Mouse (Mus musculus) CD4-positive naive resting alpha-beta T cell, adult 76 days (primary cell): ENCODE measurements around the gene Dhcr7. TPM values are rescaled to one million over a fixed set of nuclear protein-coding genes. Genes with fewer than 3 reads are reported as not detected.

Experiments used
- total RNA-seq: library from RNA; stranded (reverse); gene quantifications from one replicate; pipeline ENCODE4 v1.2.4, GENCODE M21; 2023

Gene Dhcr7
- 25.0 TPM for total RNA-seq

DNA sequence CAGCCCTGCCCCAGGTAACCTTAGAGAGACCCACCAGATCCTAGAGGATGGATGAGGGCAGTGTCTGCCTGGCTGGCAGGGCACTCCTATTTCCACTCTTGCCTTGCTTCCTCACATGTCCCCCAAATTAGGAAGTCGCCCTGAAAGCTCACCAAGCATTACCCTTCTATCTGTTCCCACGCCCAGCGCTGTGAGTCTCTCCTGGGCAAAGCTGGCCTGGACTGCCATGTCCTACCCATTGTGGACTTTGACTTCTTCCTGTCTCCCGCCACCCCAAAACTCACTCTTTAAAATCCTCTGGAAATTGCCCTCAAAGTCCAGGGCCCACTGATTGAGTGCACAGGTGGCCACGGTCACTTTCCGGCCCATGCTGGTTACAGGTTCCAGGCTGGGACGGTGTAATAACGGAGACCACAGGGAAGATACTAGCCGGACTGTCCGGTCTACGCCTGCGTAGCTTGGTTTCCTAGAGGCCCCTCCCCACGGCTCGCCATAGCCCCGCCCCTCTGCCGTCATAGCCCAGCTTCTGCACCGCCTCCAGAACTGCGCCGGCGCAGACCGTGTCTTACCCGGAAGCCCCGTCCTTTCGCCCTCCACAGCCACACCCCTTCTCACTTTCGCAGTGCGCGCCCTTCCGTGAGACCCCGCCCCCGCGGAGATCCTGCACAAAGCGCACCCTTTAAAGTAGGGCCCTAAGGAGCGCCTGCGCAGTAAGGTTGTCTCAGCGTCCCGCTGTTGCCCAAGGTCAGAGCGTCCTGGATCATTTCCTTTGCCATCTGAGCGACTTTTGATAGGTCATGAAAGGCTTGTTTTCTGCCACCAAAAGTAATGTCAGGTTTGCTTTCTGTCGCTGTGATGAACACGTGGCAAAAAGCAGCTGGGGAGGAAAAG, at the start of gene Dhcr7, which contains the start of gene Nadsyn1:
Dhcr7 (plus strand) TSS at position 771 of the 891 bp plus-strand sequence.
Nadsyn1 (minus strand) TSS at position 475 of the 891 bp plus-strand sequence.

DNA sequence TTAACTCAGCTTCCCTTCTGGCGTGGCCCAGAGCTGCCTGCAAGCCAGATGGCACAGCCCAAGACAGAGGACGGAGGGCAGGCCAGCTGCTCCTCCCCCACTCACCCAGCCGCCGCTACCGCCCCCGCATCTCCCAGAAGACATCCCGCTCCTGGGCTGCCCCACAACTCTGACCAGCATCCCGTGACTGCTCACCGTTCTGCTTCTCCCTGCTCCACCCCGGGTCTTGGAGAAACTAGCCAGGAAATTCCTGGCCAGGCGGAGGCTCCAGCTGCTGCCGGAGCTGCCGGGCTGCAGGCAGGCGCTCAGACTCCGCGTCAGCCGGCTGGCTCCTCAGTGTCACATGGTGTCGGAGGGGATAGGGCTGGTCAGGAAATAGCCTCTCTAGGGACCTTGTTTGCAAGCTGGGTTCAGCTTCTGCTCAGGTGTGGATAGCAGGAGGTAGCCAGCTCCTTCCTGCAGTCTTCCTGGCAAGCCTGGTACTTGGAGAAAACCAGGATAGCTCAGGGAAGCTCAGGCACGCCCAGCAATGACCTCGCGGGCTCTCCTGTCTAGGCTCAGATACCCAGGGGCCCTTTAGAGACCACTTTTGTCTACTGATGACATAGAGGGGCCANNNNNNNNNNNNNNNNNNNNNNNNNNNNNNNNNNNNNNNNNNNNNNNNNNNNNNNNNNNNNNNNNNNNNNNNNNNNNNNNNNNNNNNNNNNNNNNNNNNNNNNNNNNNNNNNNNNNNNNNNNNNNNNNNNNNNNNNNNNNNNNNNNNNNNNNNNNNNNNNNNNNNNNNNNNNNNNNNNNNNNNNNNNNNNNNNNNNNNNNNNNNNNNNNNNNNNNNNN, 38.7 kb upstream of the Dhcr7 start, which contains the start of gene Mrgpre:
Mrgpre (minus strand) TSS at position 505 of the 834 bp plus-strand sequence.

DNA sequence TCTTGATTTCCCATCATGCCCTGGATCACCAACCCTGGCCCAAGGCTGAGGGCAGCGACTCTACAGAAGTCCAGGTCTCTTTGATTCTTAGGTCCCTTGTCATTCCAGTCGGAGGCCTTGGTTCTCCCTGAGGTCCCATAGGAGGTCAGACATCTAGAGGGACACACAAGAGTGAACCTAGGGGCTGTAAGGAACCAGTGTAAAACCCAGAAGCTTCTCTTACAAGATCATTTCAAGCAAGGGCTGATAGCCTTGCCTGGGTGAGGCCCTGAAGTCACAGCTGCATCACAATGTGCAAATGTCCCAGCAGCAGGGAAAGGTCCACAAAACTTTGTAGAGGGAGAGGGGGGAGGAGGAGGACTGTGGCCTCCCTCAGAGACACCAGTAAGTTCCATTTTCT, 43.6 kb downstream of the Dhcr7 start, which contains the start of gene Gm498:
Gm498 (plus strand) TSS at position 301 of the 400 bp plus-strand sequence.

Other genes with a start within 250 kb of the Dhcr7 start
- 92.9 TPM for gene Cars, start 223.1 kb upstream of the Dhcr7 start, total RNA-seq
- 42.9 TPM for gene Tnfrsf26, start 194.4 kb upstream of the Dhcr7 start, total RNA-seq
- 16.2 TPM for gene Tnfrsf22, start 173.5 kb upstream of the Dhcr7 start, total RNA-seq
- gene Tnfrsf23, start 137.3 kb upstream of the Dhcr7 start, total RNA-seq: 5.5 TPM
- 23.3 TPM for gene Osbpl5, start 66.2 kb upstream of the Dhcr7 start, total RNA-seq
- not detected for gene Mrgprg, start 56.2 kb upstream of the Dhcr7 start, total RNA-seq
- gene Mrgpre, start 38.6 kb upstream of the Dhcr7 start, total RNA-seq: 1.3 TPM
- gene Nadsyn1, start 296 bp upstream of the Dhcr7 start, total RNA-seq: 10.3 TPM
- not detected for gene Gm498, start 43.7 kb downstream of the Dhcr7 start, total RNA-seq
- not detected for gene Shank2, start 178.8 kb downstream of the Dhcr7 start, total RNA-seq